21 mouse cellular contexts compared by ENCODE assay signal in the genomic region with DNA sequence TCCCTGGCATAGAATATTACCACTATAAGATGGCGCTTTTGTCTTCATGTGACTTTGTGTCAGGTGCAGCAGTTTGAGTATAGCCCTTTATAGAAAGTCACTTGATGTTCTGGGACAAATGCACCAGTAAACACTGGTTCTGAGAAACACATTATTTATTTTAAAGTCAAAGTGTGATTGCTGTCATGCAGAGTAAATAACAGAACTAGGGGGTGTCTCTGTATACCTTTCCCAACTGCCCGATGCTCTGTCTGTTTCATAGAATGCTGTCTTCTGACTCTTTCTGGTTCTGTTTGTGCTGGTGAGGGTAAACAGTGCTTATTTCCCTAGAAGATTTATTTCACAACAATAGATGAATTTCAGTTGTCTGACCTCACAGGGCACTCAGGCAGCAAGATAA. TPM values are rescaled to one million over a fixed set of nuclear protein-coding genes. Genes with fewer than 3 reads are reported as not detected.
A peak's percentile ranks its signal among the peaks of the same experiment; 100 is the strongest.
DNase-seq lines count a peak whose midpoint lies in the region; ATAC-seq and TF ChIP-seq lines count a peak whose summit lies in the region.
"Had no signal": no experiment of that assay in that cellular context is flagged by ENCODE, and none has a peak within 500 bp of the region (broad histone marks: within the 10 kb centered on the region; RNA-seq: fewer than 3 reads in every experiment).

No protein-coding gene starts in this region.

- WGBS in liver, adult 2 months, result 60% methylated on average over 2 of the region's 2 CpGs
- 85% methylated on average over 2 of the region's 2 CpGs for WGBS in liver, embryonic 12.5 days (ENCODE audit: insufficient replicate concordance)
- WGBS in liver, postnatal 0 days (ENCODE audit: insufficient replicate concordance), result 75% methylated on average over 2 of the region's 2 CpGs
- 94% methylated on average over 2 of the region's 2 CpGs for WGBS in liver, embryonic 11.5 days

- no peak for TF ChIP-seq POLR2A in liver, adult 2 months (IDR thresholded peaks at IDR 0.05; ENCODE audit: extremely low read depth, insufficient read depth, low read length)

- DNase-seq in liver, adult 2 months (ENCODE audit: extremely low read depth, low read depth, low spot score), result peak; percentile 30
- DNase-seq in liver, postnatal 0 days, result no peak
- DNase-seq in liver, embryonic 11.5 days (ENCODE audit: low spot score), result no peak
- DNase-seq: adrenal gland, adult 2 months; adrenal gland, adult 8-10 months; adrenal gland, postnatal 10 days; adrenal gland, postnatal 14 days; adrenal gland, postnatal 25 days; adrenal gland, postnatal 36 days; B cell, adult 2 months; cerebellum, adult 11 months; cerebellum, adult 11-12 months; cerebellum, adult 18-20 months had no signal

- no peak overlapping the region for H3K27ac ChIP-seq in liver, adult 2 months (replicated peaks; ENCODE audit: insufficient read depth, low read depth, low read length)
- H3K27ac ChIP-seq in liver, embryonic 12.5 days, result no peak overlapping the region
- no peak overlapping the region; the same call in 1 of the 2 replicates for H3K27ac ChIP-seq in liver, postnatal 0 days (ENCODE audit: low read depth)
- no peak overlapping the region for H3K27ac ChIP-seq in liver, embryonic 11.5 days (ENCODE audit: low read depth, low read length)

- H3K79me2 ChIP-seq in liver, adult 2 months (ENCODE audit: control insufficient read depth, insufficient read depth, low read length), result peaks cover 6% of the 10 kb centered on the region; the same call in 1 of the 2 replicates

- peak; percentile 83 for TF ChIP-seq EP300 in liver, postnatal 0 days (IDR thresholded peaks at IDR 0.05; ENCODE audit: low read depth)

- no peak for ATAC-seq in liver, embryonic 12.5 days
- ATAC-seq in liver, postnatal 0 days, result peak; percentile 91
- ATAC-seq in liver, embryonic 11.5 days (replicated peaks; ENCODE audit: low FRiP score), result no peak
- ATAC-seq: activated CD4-positive, CD25-positive, alpha-beta regulatory T cell, adult 4 months; CD4-positive, CD25-positive, alpha-beta regulatory T cell, adult 4 months; Patski had no signal

- TF ChIP-seq CTCF in liver, adult 2 months (IDR thresholded peaks at IDR 0.05; ENCODE audit: low read depth, low read length), result no peak
- no peak for TF ChIP-seq CTCF in liver, postnatal 0 days (IDR thresholded peaks at IDR 0.05; ENCODE audit: low read depth)

- H3K4me1 ChIP-seq in liver, adult 2 months (ENCODE audit: control insufficient read depth, insufficient read depth, low read length), result peaks cover 6% of the 10 kb centered on the region; the same call in 1 of the 2 replicates
- peaks cover 9% of the 10 kb centered on the region for H3K4me1 ChIP-seq in liver, embryonic 12.5 days
- no peaks in the 10 kb centered on the region for H3K4me1 ChIP-seq in liver, postnatal 0 days (ENCODE audit: insufficient read depth)
- no peaks in the 10 kb centered on the region for H3K4me1 ChIP-seq in liver, embryonic 11.5 days (replicated peaks; ENCODE audit: control insufficient read depth, insufficient read depth, low read length)

- H3K9me3 ChIP-seq in liver, embryonic 12.5 days (replicated peaks), result no peaks in the 10 kb centered on the region
- no peaks in the 10 kb centered on the region for H3K9me3 ChIP-seq in liver, postnatal 0 days (ENCODE audit: low read length)
- H3K9me3 ChIP-seq in liver, embryonic 11.5 days (ENCODE audit: control insufficient read depth, low read length), result no peaks in the 10 kb centered on the region
- H3K9me3 ChIP-seq: G1E had no signal

- H3K9ac ChIP-seq in liver, adult 2 months (ENCODE audit: low read depth, low read length), result no peak overlapping the region
- no peak overlapping the region for H3K9ac ChIP-seq in liver, embryonic 12.5 days
- H3K9ac ChIP-seq in liver, postnatal 0 days (replicated peaks), result no peak overlapping the region
- H3K9ac ChIP-seq in liver, embryonic 11.5 days (ENCODE audit: low read depth, low read length), result no peak overlapping the region

- no peaks in the 10 kb centered on the region for H3K27me3 ChIP-seq in liver, adult 2 months (ENCODE audit: control insufficient read depth, insufficient read depth, low read length)
- H3K27me3 ChIP-seq in liver, embryonic 12.5 days (replicated peaks), result no peaks in the 10 kb centered on the region
- H3K27me3 ChIP-seq in liver, postnatal 0 days (ENCODE audit: insufficient read depth, low read length), result no peaks in the 10 kb centered on the region
- H3K27me3 ChIP-seq in liver, embryonic 11.5 days (replicated peaks; ENCODE audit: control insufficient read depth, insufficient read depth, low read length), result no peaks in the 10 kb centered on the region
- H3K27me3 ChIP-seq: CH12.LX, Patski had no signal

- peaks cover 38% of the 10 kb centered on the region for H3K36me3 ChIP-seq in liver, adult 2 months (ENCODE audit: control insufficient read depth, insufficient read depth, low read length)
- peaks cover 24% of the 10 kb centered on the region for H3K36me3 ChIP-seq in liver, embryonic 12.5 days
- H3K36me3 ChIP-seq in liver, postnatal 0 days (replicated peaks; ENCODE audit: insufficient read depth, low read length), result peaks cover 24% of the 10 kb centered on the region
- H3K36me3 ChIP-seq in liver, embryonic 11.5 days (ENCODE audit: control insufficient read depth, insufficient read depth, low read length), result peaks cover 6% of the 10 kb centered on the region; the same call in 1 of the 2 replicates

- H3K4me2 ChIP-seq in liver, embryonic 12.5 days, result no peak overlapping the region
- no peak overlapping the region for H3K4me2 ChIP-seq in liver, postnatal 0 days (ENCODE audit: low read depth, low read length)
- H3K4me2 ChIP-seq in liver, embryonic 11.5 days, result no peak overlapping the region

- H3K4me3 ChIP-seq in liver, adult 2 months (ENCODE audit: insufficient read depth, low read depth, low read length), result no peak overlapping the region
- no peak overlapping the region for H3K4me3 ChIP-seq in liver, embryonic 12.5 days
- H3K4me3 ChIP-seq in liver, postnatal 0 days (ENCODE audit: low read depth, low read length), result no peak overlapping the region
- H3K4me3 ChIP-seq in liver, embryonic 11.5 days (ENCODE audit: low read depth, low read length), result no peak overlapping the region

RNA-seq across cellular contexts. Expression of a gene that starts 16.9 kb away (rescaled TPM):
- total RNA-seq in liver, adult 2 months (2014; rRNA removed), result 80.9 and 90.4 TPM in 2 replicates
- 41.3 and 52.9 TPM in 2 replicates for polyA plus RNA-seq in liver, adult 2 months (2012; rRNA removed)
- 21.9 and 23.4 TPM in 2 replicates for polyA plus RNA-seq in liver, embryonic 12.5 days (2016; fragmentation: Nextera tagmentation; extraction: Ambion mirVana)
- polyA plus RNA-seq in liver, postnatal 0 days (2015; fragmentation: Nextera tagmentation; extraction: Ambion mirVana), result 18.9 and 20.4 TPM in 2 replicates
- 19.3 and 21.7 TPM in 2 replicates for polyA plus RNA-seq in liver, embryonic 11.5 days (2014; fragmentation: Nextera tagmentation; extraction: Ambion mirVana)

RNA-seq across cellular contexts. Expression of a gene that starts 17.4 kb away (rescaled TPM):
- 0.13 and 0.37 TPM in 2 replicates for total RNA-seq in liver, adult 2 months (2014; rRNA removed)
- 0.61 and 0.73 TPM in 2 replicates for polyA plus RNA-seq in liver, adult 2 months (2012; rRNA removed)
- 1.8 and 2.1 TPM in 2 replicates for polyA plus RNA-seq in liver, embryonic 12.5 days (2016; fragmentation: Nextera tagmentation; extraction: Ambion mirVana)
- polyA plus RNA-seq in liver, postnatal 0 days (2015; fragmentation: Nextera tagmentation; extraction: Ambion mirVana), result 0.97 and 1.2 TPM in 2 replicates
- 3.2 and 3.9 TPM in 2 replicates for polyA plus RNA-seq in liver, embryonic 11.5 days (2014; fragmentation: Nextera tagmentation; extraction: Ambion mirVana)
- total RNA-seq: CH12.LX, MEL had no signal
- polyA plus RNA-seq: C2C12, G1E, Patski had no signal

RNA-seq across cellular contexts. Expression of a gene that starts 47.4 kb away (rescaled TPM):
- 1.7 and 1.8 TPM in 2 replicates for total RNA-seq in liver, adult 2 months (2014; rRNA removed)
- 0.54 and 0.66 TPM in 2 replicates for polyA plus RNA-seq in liver, adult 2 months (2012; rRNA removed)
- 11.8 and 13.0 TPM in 2 replicates for polyA plus RNA-seq in liver, embryonic 12.5 days (2016; fragmentation: Nextera tagmentation; extraction: Ambion mirVana)
- 2.1 and 2.9 TPM in 2 replicates for polyA plus RNA-seq in liver, postnatal 0 days (2015; fragmentation: Nextera tagmentation; extraction: Ambion mirVana)
- 19.8 and 21.8 TPM in 2 replicates for polyA plus RNA-seq in liver, embryonic 11.5 days (2014; fragmentation: Nextera tagmentation; extraction: Ambion mirVana)

RNA-seq across cellular contexts. Expression of a gene that starts 47.5 kb away (rescaled TPM):
- total RNA-seq in liver, adult 2 months (2014; rRNA removed), result 9.0 and 9.6 TPM in 2 replicates
- 2.0 TPM in 2 replicates for polyA plus RNA-seq in liver, adult 2 months (2012; rRNA removed)
- polyA plus RNA-seq in liver, embryonic 12.5 days (2016; fragmentation: Nextera tagmentation; extraction: Ambion mirVana), result 25.0 and 30.7 TPM in 2 replicates
- polyA plus RNA-seq in liver, postnatal 0 days (2015; fragmentation: Nextera tagmentation; extraction: Ambion mirVana), result 17.3 TPM in 2 replicates
- 44.5 and 46.6 TPM in 2 replicates for polyA plus RNA-seq in liver, embryonic 11.5 days (2014; fragmentation: Nextera tagmentation; extraction: Ambion mirVana)
